Mouse (Mus musculus): ENCODE data around the gene Gm49384.

GRCm38 (mm10) chr12:69184342-69185295 is 19.4 kb downstream of the Gm49384 start:
- TF ChIP-seq MAX (IDR thresholded peaks at IDR 0.05) (peak; percentile 48), CTCF (IDR thresholded peaks at IDR 0.05; ENCODE audit: control insufficient read depth, insufficient read depth, insufficient read length) (no peak), MYOG (IDR thresholded peaks at IDR 0.05; ENCODE audit: control insufficient read depth, extremely low read depth, insufficient read length) (no peak)

Data from C2C12 (cell line).